Mouse (Mus musculus) ES-Bruce4 (cell line): Measurements from ENCODE around the gene Deaf1. TPM values are rescaled to one million over a fixed set of nuclear protein-coding genes. Genes with fewer than 3 reads are reported as not detected.

Experiments
- H3K27ac ChIP-seq: 2 replicates; pipeline ENCODE4 v1.5.1; 2012; ENCODE audit warnings: low read length, inconsistent platforms; ENCODE audit not compliant: insufficient read depth
- H3K27me3 ChIP-seq: 2 replicates; pipeline ENCODE4 v1.6.1; 2012; ENCODE audit warnings: mild to moderate bottlenecking, low read length, inconsistent platforms; ENCODE audit not compliant: control insufficient read depth, poor library complexity, insufficient read depth, severe bottlenecking
- H3K36me3 ChIP-seq: 2 replicates; pipeline ENCODE4 v1.6.1; 2012; ENCODE audit warnings: inconsistent platforms, mild to moderate bottlenecking, low read length, moderate library complexity; ENCODE audit not compliant: control insufficient read depth, poor library complexity, insufficient read depth, severe bottlenecking
- H3K4me1 ChIP-seq: one replicate; pipeline ENCODE4 v1.8.1; 2011; ENCODE audit warnings: low read length; ENCODE audit not compliant: control insufficient read depth, insufficient read depth
- H3K4me3 ChIP-seq: 2 replicates; pipeline ENCODE4 v1.5.1; 2011; ENCODE audit warnings: low read depth, mild to moderate bottlenecking, low read length
- H3K9ac ChIP-seq: 2 replicates; pipeline ENCODE4 v1.6.1; 2012; ENCODE audit warnings: low read depth, mild to moderate bottlenecking, inconsistent platforms; ENCODE audit not compliant: poor library complexity, severe bottlenecking
- H3K9me3 ChIP-seq: replicated peaks from 2 replicates; pipeline ENCODE4 v1.6.1; 2012; ENCODE audit warnings: mild to moderate bottlenecking, low read length, inconsistent platforms; ENCODE audit not compliant: control insufficient read depth, poor library complexity, insufficient read depth, severe bottlenecking
- CTCF ChIP-seq: IDR thresholded peaks from one replicate; pipeline ENCODE4 v1.8.1; 2011; ENCODE audit warnings: low read depth, low read length
- EP300 ChIP-seq: IDR thresholded peaks from 2 replicates; pipeline ENCODE4 v1.6.1; 2011; ENCODE audit warnings: low read depth, low read length; ENCODE audit not compliant: insufficient read depth
- POLR2A ChIP-seq: IDR thresholded peaks from one replicate; pipeline ENCODE4 v1.8.1; 2011; ENCODE audit warnings: low read length; ENCODE audit not compliant: insufficient read depth
- polyA plus RNA-seq: library from polyadenylated mRNA; stranded (reverse); fragments of >200 nt; gene quantifications from 2 replicates; pipeline ENCODE4 v1.2.4, GENCODE M21; 2011; ENCODE audit warnings: low read depth; ENCODE audit not compliant: missing spikeins, insufficient read depth, insufficient read length

Deaf1 gene
- polyA plus RNA-seq, 1 experiment = 79.4 TPM

DNA sequence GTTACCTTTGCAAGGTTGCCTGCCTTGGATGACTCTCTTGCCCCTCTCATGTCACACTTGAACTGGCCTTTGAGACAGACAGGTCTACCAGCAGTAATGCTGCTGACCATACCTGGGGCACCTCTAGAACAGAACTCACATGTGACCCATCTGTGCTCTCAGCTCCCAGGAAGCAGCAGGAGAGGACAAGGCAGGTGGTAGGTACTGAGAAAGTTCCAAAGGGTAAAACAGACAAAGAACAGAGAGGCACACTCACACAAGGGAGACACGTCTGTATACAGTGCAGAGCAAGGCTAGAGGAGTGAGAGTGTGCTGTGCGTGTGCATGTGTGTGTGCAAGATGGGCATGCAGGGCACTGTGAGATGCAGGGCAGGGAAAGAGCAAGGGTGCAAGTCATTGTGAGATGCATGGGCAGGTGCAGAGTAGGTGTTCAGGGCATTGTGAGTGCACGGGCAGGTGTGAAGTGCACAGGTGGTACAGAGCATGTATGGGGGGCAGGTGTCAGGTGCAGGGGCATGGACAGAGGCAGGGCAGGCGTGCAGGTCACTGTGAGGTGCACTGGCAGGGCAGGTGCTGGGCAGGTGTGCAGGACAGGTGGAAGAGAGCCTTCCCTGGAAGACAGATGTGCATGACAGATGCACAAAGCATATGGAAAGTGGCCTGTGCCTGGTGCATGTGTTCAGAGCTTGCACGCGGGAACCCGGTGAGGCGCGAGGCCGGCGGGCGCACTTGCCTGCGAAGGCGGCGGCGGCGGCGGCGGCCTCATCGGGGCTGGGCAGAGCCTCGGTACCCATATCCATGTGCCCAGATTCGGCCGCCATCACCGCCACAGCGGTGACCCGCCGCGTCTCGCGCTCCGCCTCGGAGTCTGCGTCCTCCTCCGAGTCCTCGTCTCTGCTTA lies 694 bp downstream of the Deaf1 start:
- peak overlapping the region; percentile 89 for H3K4me3 ChIP-seq
- H3K36me3 ChIP-seq = peaks cover 12% of the 10 kb centered on the region
- no peaks in the 10 kb centered on the region for H3K27me3 ChIP-seq
- H3K9me3 ChIP-seq = no peaks in the 10 kb centered on the region
- H3K4me1 ChIP-seq = peaks cover 7% of the 10 kb centered on the region
- TF ChIP-seq EP300 = no peak
- no peak for TF ChIP-seq POLR2A
- TF ChIP-seq CTCF = no peak
- H3K27ac ChIP-seq = no peak overlapping the region
- H3K9ac ChIP-seq = peak overlapping the region; percentile 92

DNA sequence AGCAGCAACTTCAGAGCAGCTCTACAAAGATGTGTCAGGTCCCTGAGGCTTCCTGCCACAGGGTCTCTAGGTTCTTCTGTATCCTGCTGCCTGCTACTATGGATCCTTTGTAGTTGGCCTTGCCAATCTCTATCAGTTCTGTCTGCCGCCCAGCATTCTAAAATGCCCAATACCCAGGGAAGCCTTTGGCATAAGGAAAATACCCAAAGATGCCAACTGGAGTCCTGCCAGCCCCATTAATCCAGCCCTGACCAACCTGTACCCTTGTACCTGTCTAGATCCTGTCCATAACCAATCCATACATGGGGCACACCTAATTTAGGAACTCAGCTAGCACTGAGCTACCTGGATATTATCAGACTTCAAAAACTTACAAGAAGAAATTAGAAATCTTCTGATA lies 2.8 kb downstream of the Deaf1 start:
- Histone ChIP-seq H3K27ac (no peak overlapping the region), H3K4me3 (no peak overlapping the region), H3K36me3 (peaks cover 27% of the 10 kb centered on the region), H3K9ac (no peak overlapping the region), H3K9me3 (no peaks in the 10 kb centered on the region), H3K4me1 (peaks cover 7% of the 10 kb centered on the region), H3K27me3 (no peaks in the 10 kb centered on the region)
- TF ChIP-seq CTCF = no peak
- no peak for TF ChIP-seq EP300

DNA sequence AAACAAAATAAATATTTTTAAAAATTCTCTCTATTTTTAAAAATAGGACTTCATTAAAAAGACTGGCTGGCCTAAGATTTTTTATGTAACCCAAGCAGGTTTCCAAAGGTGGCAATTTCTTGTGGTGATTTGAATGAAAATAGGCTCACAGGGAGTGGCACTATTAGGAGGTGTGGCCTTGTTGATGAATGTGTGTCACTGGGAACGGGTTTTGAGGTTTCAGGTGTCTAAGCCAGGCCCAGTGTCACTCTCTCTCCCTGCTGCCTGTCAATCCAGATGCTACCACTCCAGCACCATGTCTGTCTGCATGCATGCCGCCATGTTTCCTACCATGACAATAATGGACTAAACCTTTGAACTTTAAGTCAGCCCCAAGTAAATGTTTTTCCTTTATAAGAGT lies 8.0 kb downstream of the Deaf1 start:
- H3K27ac ChIP-seq = no peak overlapping the region
- H3K4me3 ChIP-seq = no peak overlapping the region
- H3K36me3 ChIP-seq = peaks cover 46% of the 10 kb centered on the region
- H3K9me3 ChIP-seq = no peaks in the 10 kb centered on the region
- no peaks in the 10 kb centered on the region for H3K4me1 ChIP-seq
- H3K27me3 ChIP-seq = no peaks in the 10 kb centered on the region
- no peak overlapping the region for H3K9ac ChIP-seq
- TF ChIP-seq EP300 (no peak), POLR2A (no peak), CTCF (no peak)

DNA sequence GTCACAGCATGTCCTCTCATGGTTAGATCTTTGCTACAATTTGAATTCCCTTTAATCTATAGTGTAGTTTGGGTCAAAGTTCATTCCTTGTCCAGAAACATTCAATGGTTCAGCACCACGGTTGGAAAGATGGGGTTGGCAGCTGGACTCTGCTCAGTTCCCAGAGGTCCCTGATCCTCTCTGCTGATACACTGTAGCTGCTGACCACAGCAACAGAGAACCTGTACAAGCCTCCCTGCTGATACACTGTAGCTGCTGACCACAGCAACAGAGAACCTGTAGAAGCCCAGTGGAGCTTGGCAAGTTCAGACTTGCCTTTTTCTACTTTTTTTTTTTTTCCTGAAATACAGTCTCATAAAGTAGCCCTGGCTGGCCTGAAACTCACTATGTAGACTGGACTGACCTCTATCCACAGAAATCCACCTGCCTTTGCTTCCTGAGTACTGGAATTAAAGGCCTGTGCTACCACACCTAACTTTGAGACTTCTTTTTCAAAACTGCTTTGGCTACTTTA lies 9.8 kb downstream of the Deaf1 start:
- Histone ChIP-seq H3K9me3 (no peaks in the 10 kb centered on the region), H3K36me3 (peaks cover 56% of the 10 kb centered on the region)

DNA sequence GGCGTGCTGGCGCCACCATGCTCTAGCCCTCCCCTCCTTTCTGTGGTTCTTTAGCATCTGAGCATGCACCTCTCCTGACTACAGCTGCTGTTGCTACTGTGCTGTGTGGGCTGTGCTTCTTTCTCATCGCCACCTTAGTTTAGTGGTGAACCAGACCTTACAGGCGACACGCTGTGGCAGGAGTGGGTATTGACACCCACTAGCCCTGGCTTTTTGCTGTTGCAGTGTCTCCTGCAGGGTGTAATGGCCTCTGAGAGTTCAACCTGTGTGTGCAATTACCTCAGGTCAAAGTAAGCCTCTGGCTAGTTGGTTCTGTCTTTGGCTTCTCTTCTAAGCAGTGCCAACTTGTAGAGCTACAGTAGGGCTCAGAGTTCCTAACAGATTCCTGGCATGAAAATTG lies 11.5 kb downstream of the Deaf1 start:
- H3K27ac ChIP-seq = no peak overlapping the region
- no peaks in the 10 kb centered on the region for H3K4me1 ChIP-seq
- peaks cover 52% of the 10 kb centered on the region for H3K36me3 ChIP-seq
- H3K27me3 ChIP-seq = no peaks in the 10 kb centered on the region
- H3K4me3 ChIP-seq = no peak overlapping the region
- TF ChIP-seq POLR2A (no peak), CTCF (peak; percentile 64)
- H3K9me3 ChIP-seq = no peaks in the 10 kb centered on the region
- no peak overlapping the region for H3K9ac ChIP-seq

More for the DNA sequence above, 9.8 kb downstream of the Deaf1 start:
- TF ChIP-seq EP300 (no peak), POLR2A (no peak), CTCF (no peak)
- no peaks in the 10 kb centered on the region for H3K27me3 ChIP-seq
- H3K4me3 ChIP-seq = no peak overlapping the region
- no peaks in the 10 kb centered on the region for H3K4me1 ChIP-seq
- no peak overlapping the region for H3K27ac ChIP-seq
- H3K9ac ChIP-seq = no peak overlapping the region

DNA sequence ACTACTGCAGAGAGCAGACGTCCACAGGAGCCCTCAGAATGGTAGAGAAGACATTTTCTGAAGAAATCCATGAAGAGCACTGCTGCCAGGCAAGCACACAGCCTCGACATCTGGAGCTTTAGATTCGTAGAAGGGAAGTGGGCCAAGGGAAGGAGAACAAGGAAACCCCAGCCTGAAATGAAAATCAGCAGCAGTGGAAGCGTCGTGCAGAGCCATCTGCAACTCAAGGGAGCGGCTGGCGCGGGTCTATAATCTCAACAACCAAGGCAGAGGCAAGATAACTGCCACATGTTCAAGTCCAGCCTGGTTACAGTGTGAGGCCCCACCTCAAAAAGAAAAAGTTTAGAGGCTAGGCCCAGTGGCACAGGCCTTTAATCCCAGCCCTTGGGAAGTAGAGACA lies 12.4 kb downstream of the Deaf1 start:
- Histone ChIP-seq H3K4me3 (no peak overlapping the region), H3K27ac (no peak overlapping the region), H3K9me3 (no peaks in the 10 kb centered on the region), H3K36me3 (peaks cover 50% of the 10 kb centered on the region), H3K4me1 (no peaks in the 10 kb centered on the region), H3K27me3 (no peaks in the 10 kb centered on the region), H3K9ac (no peak overlapping the region)
- no peak for TF ChIP-seq CTCF
- no peak for TF ChIP-seq EP300
- no peak for TF ChIP-seq POLR2A
